Mouse (Mus musculus): ENCODE data around the gene Apol7a. TPM values are rescaled to one million over a fixed set of nuclear protein-coding genes. Genes with fewer than 3 reads are reported as not detected.

The Apol7a gene
- polyA plus RNA-seq, 1 experiment from 2014 or later, result 0.13 TPM

GRCm38 (mm10) chr15:77384340-77385030, 14.4 kb downstream of the Apol7a start:
- Histone ChIP-seq H3K4me2 (ENCODE audit: low read length) (no peak overlapping the region), H3K27ac (no peak overlapping the region), H3K9me3 (replicated peaks; ENCODE audit: low read length) (no peaks in the 10 kb centered on the region), H3K9ac (ENCODE audit: low read depth, low read length) (no peak overlapping the region), H3K4me1 (replicated peaks; ENCODE audit: insufficient read depth, low read length) (no peaks in the 10 kb centered on the region), H3K4me3 (replicated peaks; ENCODE audit: low read depth, low read length) (no peak overlapping the region), H3K36me3 (ENCODE audit: insufficient read depth, low read length) (no peaks in the 10 kb centered on the region), H3K27me3 (ENCODE audit: insufficient read depth, low read length) (no peaks in the 10 kb centered on the region)
- TF ChIP-seq CTCF (IDR thresholded peaks at IDR 0.05; ENCODE audit: low read depth), result no peak
- ATAC-seq (replicated peaks; ENCODE audit: low FRiP score, low read depth) (no peak), DNase-seq (ENCODE audit: low spot score) (no peak)
- 86% methylated on average over 7 of the region's 7 CpGs for WGBS

- H3K36me3 ChIP-seq (ENCODE audit: insufficient read depth, low read length), result no peaks in the 10 kb centered on the region
- no peaks in the 10 kb centered on the region for H3K9me3 ChIP-seq (replicated peaks; ENCODE audit: low read length)
- no peak overlapping the region for H3K27ac ChIP-seq
- H3K9ac ChIP-seq (ENCODE audit: low read depth, low read length), result no peak overlapping the region
- no peak overlapping the region for H3K4me3 ChIP-seq (replicated peaks; ENCODE audit: low read depth, low read length)
- H3K4me1 ChIP-seq (replicated peaks; ENCODE audit: insufficient read depth, low read length), result no peaks in the 10 kb centered on the region
- ATAC-seq (replicated peaks; ENCODE audit: low FRiP score, low read depth), result peak; percentile 17; the same call in 1 of the 2 replicates
- H3K4me2 ChIP-seq (ENCODE audit: low read length), result no peak overlapping the region
- WGBS, result 65% methylated on average over 1 of the region's 1 CpGs
- no peak for DNase-seq (ENCODE audit: low spot score)
- no peak for TF ChIP-seq CTCF (IDR thresholded peaks at IDR 0.05; ENCODE audit: low read depth)
- H3K27me3 ChIP-seq (ENCODE audit: insufficient read depth, low read length), result no peaks in the 10 kb centered on the region
Measured at GRCm38 (mm10) chr15:77382880-77383279, 16.0 kb downstream of the Apol7a start.

- Histone ChIP-seq H3K27me3 (ENCODE audit: insufficient read depth, low read length) (no peaks in the 10 kb centered on the region), H3K9ac (ENCODE audit: low read depth, low read length) (no peak overlapping the region), H3K9me3 (replicated peaks; ENCODE audit: low read length) (no peaks in the 10 kb centered on the region), H3K36me3 (ENCODE audit: insufficient read depth, low read length) (no peaks in the 10 kb centered on the region), H3K4me2 (ENCODE audit: low read length) (no peak overlapping the region), H3K4me3 (replicated peaks; ENCODE audit: low read depth, low read length) (no peak overlapping the region), H3K27ac (no peak overlapping the region), H3K4me1 (replicated peaks; ENCODE audit: insufficient read depth, low read length) (no peaks in the 10 kb centered on the region)
- ATAC-seq (replicated peaks; ENCODE audit: low FRiP score, low read depth) (peak; percentile 61; the same call in 1 of the 2 replicates), DNase-seq (ENCODE audit: low spot score) (no peak)
- no peak for TF ChIP-seq CTCF (IDR thresholded peaks at IDR 0.05; ENCODE audit: low read depth)
- WGBS, result 90% methylated on average over 11 of the region's 11 CpGs
Measured at GRCm38 (mm10) chr15:77382271-77382850, 16.5 kb downstream of the Apol7a start.

GRCm38 (mm10) chr15:77381481-77381880, 17.4 kb downstream of the Apol7a start:
- Histone ChIP-seq H3K9ac (ENCODE audit: low read depth, low read length) (no peak overlapping the region), H3K9me3 (replicated peaks; ENCODE audit: low read length) (no peaks in the 10 kb centered on the region), H3K4me3 (replicated peaks; ENCODE audit: low read depth, low read length) (no peak overlapping the region), H3K27ac (no peak overlapping the region), H3K4me2 (ENCODE audit: low read length) (no peak overlapping the region), H3K36me3 (ENCODE audit: insufficient read depth, low read length) (no peaks in the 10 kb centered on the region), H3K4me1 (replicated peaks; ENCODE audit: insufficient read depth, low read length) (no peaks in the 10 kb centered on the region), H3K27me3 (ENCODE audit: insufficient read depth, low read length) (no peaks in the 10 kb centered on the region)
- WGBS, result 77% methylated on average over 6 of the region's 6 CpGs
- no peak for TF ChIP-seq CTCF (IDR thresholded peaks at IDR 0.05; ENCODE audit: low read depth)
- ATAC-seq (replicated peaks; ENCODE audit: low FRiP score, low read depth) (no peak), DNase-seq (ENCODE audit: low spot score) (no peak)

- DNase-seq (ENCODE audit: low spot score), result no peak
- Histone ChIP-seq H3K4me1 (replicated peaks; ENCODE audit: insufficient read depth, low read length) (no peaks in the 10 kb centered on the region), H3K9me3 (replicated peaks; ENCODE audit: low read length) (no peaks in the 10 kb centered on the region), H3K9ac (ENCODE audit: low read depth, low read length) (no peak overlapping the region), H3K27ac (no peak overlapping the region), H3K27me3 (ENCODE audit: insufficient read depth, low read length) (no peaks in the 10 kb centered on the region), H3K4me3 (replicated peaks; ENCODE audit: low read depth, low read length) (no peak overlapping the region), H3K36me3 (ENCODE audit: insufficient read depth, low read length) (no peaks in the 10 kb centered on the region), H3K4me2 (ENCODE audit: low read length) (no peak overlapping the region)
- TF ChIP-seq CTCF (IDR thresholded peaks at IDR 0.05; ENCODE audit: low read depth), result no peak
- WGBS, result 35% methylated on average over 4 of the region's 4 CpGs
- ATAC-seq (replicated peaks; ENCODE audit: low FRiP score, low read depth), result no peak
Measured at GRCm38 (mm10) chr15:77379921-77380320, 19.0 kb downstream of the Apol7a start.

- no peak overlapping the region for H3K9ac ChIP-seq (ENCODE audit: low read depth, low read length)
- ATAC-seq (replicated peaks; ENCODE audit: low FRiP score, low read depth) (no peak), DNase-seq (ENCODE audit: low spot score) (no peak)
- no peaks in the 10 kb centered on the region for H3K36me3 ChIP-seq (ENCODE audit: insufficient read depth, low read length)
- no peak overlapping the region for H3K4me2 ChIP-seq (ENCODE audit: low read length)
- 90% methylated on average over 4 of the region's 4 CpGs for WGBS
- H3K27ac ChIP-seq, result no peak overlapping the region
- TF ChIP-seq CTCF (IDR thresholded peaks at IDR 0.05; ENCODE audit: low read depth), result no peak
- no peaks in the 10 kb centered on the region for H3K4me1 ChIP-seq (replicated peaks; ENCODE audit: insufficient read depth, low read length)
- no peaks in the 10 kb centered on the region for H3K9me3 ChIP-seq (replicated peaks; ENCODE audit: low read length)
- H3K27me3 ChIP-seq (ENCODE audit: insufficient read depth, low read length), result no peaks in the 10 kb centered on the region
- H3K4me3 ChIP-seq (replicated peaks; ENCODE audit: low read depth, low read length), result no peak overlapping the region
Measured at GRCm38 (mm10) chr15:77377419-77377818, 21.5 kb downstream of the Apol7a start.
